Mouse (Mus musculus) cortical plate, adult 2 months (tissue): Measurements from ENCODE around the gene Nfib.

Experiments
- CTCF ChIP-seq: fragments of 200-500 bp; IDR thresholded peaks from 2 replicates; pipeline ENCODE4 v1.5.1; 2011; ENCODE audit warnings: mild to moderate bottlenecking, control low read depth, low read length; ENCODE audit not compliant: insufficient read depth; ENCODE audit errors: extremely low read depth
- POLR2A ChIP-seq: fragments of 200-500 bp; IDR thresholded peaks from 2 replicates; pipeline ENCODE4 v1.6.1; 2011; ENCODE audit warnings: mild to moderate bottlenecking, low read length, control low read depth; ENCODE audit not compliant: insufficient read depth; ENCODE audit errors: extremely low read depth

DNA sequence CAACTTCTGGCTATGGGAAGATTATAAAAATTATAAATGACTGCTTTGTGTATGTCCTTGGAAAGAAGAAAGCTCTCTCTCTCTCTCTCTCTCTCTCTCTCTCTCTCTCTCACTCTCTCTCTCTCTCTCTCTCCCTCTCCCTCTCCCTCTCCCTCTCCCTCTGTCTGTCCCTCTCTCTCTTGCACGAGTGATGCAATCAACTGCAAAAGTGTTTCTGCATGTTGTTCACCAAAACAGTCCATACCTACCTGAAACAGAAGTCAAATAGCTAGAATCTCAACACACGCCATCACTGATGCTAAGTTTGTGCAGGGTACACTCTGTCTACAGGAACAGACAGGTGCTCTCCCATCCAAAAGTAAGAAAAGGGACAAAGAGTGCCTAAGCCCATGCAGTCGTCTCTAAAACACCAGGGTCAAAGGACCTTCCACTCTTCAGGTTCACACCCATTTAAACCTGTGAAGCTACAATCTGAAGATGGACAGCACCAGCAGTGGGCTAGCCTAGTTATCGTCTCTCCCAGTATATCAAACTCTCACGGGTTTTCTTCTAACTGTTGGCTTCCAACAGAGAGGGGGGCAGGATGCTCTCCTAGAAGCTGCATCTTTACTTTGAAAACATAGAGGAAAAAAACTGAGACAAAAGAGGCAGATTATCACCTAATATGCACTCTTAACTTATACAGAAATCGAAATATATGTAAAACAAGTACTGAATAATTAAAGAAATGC is 380.0 kb downstream of the Nfib start:
- no peak for TF ChIP-seq CTCF
- no peak for TF ChIP-seq POLR2A
